Mouse (Mus musculus): ENCODE measurements around the gene Dgkb.

DNA sequence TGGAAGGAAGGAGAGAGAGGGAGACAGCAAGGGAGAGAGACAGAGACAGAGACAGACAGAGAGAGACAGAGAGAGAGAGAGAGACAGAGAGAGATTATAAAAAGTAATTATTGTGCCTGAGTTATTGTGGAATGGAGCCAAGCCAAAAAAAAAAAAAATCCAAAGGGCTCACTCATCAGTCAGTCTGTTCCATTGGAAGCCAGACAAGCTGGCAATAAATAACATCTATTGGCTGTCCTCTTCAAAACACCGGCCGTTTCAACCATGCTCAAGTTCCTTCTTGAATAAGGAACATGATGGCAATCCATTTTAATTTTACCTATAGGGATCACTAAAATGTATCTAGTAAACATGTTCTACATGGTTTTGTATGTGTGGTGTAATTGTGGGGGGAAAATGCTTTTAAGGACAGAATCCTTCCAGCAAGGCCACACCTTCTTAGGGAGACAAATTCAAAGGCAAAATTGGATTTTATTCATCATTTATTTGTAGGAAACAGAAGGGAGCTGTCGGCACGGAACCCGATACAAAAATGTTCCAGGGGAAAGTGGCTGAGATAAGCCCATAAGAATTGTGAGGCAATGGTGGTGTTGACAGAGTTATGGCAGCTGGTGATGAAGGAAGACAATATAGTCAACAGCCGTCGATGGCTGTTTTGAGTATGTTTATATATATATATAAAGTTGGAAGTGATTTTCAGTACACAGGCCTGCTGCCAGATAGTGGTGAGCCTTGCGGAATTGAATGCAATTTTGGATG lies 3.7 kb downstream of the Dgkb start:
- TF ChIP-seq CTCF (IDR thresholded peaks at IDR 0.05; ENCODE audit: borderline replicate concordance, control insufficient read depth, extremely low read depth, insufficient read depth, low read length, poor library complexity): no peak
- no peak for TF ChIP-seq POLR2A (IDR thresholded peaks at IDR 0.05; ENCODE audit: control insufficient read depth, extremely low read depth, insufficient read depth, low read length, poor library complexity)

All from thymus, adult 2 months (tissue).